Mouse (Mus musculus) spleen, postnatal 4 days (tissue): ENCODE results near the gene Mus81.

ENCODE experiments used
- DNase-seq, 2 experiments: peaks; one replicate each; pipeline ENCODE4 v3.0.0; 2022; ENCODE audit warnings: low spot score in 2 of 2

The Mus81 gene

GRCm38 (mm10) chr19:5487768-5488550, at the start of gene Mus81:
TSS of gene Mus81 (minus strand) at chr19:5488402.
- DNase-seq: peak; percentile 96 to 99

DNA sequence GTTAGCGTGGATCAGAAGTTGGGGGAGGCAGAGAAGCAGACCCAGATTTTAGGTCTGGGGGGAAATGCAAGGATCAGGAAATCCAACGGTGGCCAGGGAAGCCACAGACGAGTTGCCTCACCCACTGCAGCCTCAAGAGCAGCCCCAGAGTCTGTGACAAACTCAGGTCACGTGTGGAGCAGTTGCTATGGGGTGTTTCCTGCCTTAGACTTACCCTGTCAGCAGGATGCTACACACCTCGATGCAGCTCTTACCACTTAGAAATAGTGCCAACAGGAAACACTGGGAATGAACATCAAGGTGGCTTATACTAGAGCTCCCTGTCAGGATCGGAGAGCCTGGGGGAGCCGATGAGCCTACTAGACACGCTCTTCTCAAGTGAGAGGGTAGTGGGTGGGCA, 44.3 kb upstream of the Mus81 start:
- no peak for DNase-seq

DNA sequence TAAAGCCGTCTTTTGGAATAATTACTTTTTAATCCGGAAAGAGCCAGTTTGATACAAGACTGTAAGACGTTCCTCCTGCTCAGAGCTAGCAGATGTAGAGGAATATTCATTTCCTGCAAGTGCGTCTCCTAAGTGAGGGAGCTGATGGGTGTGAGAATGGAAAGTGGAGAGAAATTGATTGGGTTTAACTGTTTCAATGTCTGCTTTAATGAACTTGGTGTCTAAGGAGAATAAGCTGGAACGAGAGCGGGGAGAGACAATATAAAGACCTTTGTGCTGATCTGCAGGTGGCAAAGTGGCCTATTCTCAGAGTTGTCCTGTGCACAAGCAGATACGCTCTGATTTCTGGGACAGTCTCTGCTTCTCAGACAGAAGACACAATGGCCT, 41.9 kb upstream of the Mus81 start:
- no peak for DNase-seq

DNA sequence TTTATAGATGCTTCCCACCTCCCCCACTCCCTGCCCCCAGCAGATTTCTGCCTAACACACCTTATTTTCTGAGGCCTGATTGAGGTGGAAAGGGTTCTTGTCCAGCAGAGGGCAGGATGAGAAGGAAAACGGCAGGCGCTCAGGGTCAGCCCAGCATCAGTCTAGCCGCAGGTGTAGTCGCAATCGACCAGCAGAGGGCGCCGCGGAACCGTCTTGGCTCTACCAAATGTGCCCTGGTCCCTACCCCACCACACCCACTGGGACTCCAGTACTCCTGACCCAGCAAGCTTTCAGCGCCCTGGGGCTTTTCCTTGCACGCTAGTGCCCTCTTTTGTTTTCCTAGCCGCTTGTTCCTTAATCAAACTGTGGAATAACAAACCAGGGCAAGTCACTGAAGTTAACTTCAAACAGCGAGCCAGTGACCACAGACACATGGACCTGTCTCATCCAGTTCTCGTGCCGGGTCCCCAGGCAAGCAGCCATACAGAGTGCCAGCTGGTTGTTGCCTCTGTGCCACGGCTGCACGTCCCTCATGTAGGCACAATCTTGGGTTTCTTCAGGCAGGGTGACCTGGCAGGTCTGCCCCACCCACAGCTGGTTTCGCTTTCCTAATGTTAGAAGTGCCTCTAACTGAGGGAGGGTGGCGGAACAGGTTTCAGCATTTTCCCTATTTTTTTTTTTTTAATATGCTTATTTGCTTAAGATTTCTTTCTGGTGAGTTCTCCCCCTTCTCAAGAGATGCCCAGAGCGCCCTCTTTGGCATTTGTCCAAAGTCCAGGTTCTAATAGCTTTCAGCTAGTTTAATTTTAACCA, 41.3 kb upstream of the Mus81 start:
- peak; percentile 94 to 99 for DNase-seq

GRCm38 (mm10) chr19:5525204-5525603, 37.0 kb upstream of the Mus81 start:
- no peak for DNase-seq

DNA sequence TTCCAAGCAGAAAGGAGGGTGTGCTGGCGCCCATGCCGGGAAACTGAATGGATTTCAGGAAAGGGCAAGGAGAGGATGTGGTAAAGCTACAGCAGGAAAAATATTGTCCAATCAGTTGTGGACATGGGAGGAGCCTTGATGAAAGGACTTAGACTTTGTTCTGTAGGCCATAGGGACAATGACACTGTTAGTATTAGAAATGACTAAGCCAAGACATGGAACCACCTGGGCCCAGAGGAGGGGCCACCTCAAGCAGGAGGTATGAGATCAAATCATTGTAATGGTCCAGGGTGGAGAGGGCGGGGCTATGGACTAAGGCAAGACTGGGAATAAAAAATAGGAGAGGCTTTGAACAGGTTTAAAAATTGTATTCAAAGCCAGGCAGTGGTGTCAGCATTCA, 30.5 kb upstream of the Mus81 start:
- DNase-seq: no peak

DNA sequence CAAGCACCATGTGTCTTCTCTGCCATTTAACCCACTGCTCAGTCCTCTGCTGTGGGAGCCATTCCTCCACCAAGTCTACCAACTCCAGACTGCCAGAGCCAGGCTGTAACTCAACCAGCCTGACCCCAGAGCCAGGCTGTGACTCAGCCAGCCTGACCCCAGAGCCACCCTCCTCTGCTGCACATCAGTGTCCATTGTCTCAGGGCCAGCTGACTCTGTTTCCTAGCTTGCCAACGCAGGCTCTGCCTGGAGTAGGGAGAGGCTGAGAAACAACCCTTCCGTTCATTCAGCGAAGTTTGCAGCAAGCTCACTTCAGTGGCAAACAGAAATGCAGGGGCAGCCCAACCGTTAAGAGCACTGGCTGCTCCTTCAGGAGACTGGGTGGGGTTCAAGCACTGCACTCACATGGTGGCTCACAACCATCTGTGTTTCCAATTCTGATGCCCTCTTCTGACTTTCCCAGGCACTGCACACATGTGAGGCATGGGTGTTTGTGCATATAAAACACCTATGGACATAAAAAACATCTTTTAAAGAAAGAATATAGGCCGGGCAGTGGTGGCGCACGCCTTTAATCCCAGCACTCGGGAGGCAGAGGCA, 28.8 kb upstream of the Mus81 start:
- DNase-seq: no peak

DNA sequence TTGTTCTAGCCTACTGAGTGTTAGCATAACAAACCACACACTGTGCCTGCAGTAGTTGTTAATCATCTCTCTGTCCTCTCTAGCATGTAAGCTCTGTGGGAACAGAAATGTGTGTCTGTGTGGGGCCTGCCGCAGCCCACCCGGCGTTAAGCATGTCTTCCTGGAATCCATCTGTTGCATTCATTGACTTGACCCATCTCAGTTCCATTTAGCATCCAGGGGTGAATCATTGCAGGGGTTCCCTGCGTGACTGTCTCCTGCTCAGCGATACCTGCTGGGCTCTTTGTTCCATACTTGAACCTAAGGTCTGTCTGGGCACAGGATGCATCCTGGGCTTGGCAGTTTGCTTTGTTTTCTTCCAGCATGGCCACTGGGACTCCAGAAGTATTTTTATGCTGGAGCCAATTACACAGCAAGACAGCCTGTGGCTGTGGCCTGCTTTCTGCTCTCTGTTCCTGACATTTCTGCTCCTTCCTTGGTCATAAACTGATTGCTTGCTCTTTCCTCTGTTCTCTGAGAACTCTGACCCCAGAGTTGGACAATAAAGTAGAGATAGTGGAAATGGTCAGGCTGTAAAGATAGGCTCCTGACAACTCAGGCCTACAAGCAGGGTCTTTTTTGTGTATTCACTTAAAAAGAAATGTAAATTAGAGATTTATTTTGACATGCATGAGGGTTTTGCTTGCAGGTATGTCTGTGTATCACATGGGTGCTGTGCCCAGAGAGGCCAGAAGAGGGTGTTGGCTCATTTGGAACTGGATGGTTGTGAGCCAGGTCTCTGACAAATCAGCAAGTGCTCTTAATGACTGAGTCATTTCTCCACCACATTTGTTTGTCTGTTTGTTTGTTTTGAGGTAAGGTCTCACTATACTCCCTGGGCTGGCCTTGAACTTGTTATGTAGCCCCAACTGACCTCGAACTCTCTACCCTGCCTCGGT, 27.9 kb upstream of the Mus81 start:
- DNase-seq: no peak

GRCm38 (mm10) chr19:5513005-5513349, 24.8 kb upstream of the Mus81 start:
- DNase-seq: no peak

- DNase-seq: peak in 1 of 2 experiments; percentile 25
Measured at GRCm38 (mm10) chr19:5512091-5513004, 24.1 kb upstream of the Mus81 start.

DNA sequence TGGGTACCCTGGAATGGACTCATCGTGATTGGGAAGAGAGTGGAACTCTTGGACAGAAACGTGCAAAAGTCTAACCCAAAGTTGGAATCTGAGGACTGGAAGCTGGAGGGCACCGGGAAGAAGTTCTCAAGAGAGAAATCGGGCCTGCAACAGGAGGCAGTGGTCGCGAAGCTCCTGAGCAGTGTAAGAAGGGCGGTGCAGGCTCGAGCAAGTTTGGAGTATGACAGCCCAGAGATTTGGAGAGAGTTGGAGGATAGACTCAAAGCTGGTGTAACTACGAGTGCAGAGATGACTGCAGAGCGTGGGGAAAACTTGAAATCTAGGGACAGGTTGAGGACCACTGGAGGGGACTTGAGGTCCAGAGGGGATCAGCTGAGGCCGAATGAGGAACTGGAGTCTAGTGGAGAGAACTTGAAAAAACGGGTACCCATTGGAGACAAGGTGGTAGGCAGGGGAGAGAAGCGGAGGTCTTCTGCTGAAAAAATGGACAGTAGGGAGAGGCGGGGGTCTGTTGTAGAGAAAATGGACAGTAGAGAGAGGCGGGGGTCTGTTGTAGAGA, 23.0 kb upstream of the Mus81 start:
- peak in 1 of 2 experiments; percentile 24 for DNase-seq

DNA sequence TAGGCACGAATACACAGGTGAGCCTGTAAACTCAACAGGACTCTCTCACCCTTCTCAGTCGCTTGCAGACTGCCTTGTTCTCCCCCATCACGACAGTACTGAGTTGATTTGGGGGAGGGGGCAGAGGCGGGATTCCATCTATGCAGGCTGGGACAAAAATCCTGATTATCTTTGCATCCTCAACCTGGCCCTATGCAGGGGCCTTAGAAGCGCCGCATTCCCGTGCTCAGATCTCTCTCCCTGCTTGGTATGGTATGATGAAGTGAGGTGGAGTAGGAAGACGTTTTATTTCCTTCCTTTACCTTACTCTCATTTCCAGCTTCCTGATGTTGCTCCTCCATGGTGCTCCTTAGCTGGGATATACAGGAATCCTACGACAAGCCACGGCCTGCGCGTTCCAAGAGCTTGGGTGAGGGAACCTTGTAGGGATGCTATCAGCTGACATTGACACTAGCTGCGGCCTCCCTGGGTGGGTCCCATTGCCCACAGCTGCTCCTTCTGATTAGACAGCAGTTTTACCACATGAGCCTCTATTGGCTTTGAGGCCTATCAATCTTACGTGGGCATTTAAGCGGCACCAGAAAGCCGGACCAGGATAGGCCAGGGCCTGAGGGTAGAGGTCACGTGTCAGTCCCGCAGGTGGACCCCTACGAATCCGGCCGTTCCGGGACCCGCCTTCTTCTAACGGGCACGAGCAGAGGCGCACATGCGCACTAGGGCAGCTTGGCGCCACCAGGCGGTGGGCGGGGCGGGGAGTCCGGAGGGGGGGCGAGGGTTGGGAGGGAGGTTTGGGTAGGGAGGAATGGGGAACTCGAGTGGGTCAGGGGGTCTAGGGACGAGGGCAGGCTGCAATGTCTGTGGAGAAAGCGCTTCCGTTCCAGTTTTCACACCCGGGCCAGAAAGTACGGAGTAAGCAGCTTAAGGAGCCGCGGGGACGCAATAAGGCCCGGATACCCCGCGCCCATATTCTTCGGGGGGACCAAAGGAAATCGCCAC, 22.1 kb upstream of the Mus81 start, which contains the start of gene Snx32:
Gene Snx32, minus strand, starts transcription at position 508 of the 996 bp plus-strand sequence.
- peak; percentile 97 to 98 for DNase-seq

DNA sequence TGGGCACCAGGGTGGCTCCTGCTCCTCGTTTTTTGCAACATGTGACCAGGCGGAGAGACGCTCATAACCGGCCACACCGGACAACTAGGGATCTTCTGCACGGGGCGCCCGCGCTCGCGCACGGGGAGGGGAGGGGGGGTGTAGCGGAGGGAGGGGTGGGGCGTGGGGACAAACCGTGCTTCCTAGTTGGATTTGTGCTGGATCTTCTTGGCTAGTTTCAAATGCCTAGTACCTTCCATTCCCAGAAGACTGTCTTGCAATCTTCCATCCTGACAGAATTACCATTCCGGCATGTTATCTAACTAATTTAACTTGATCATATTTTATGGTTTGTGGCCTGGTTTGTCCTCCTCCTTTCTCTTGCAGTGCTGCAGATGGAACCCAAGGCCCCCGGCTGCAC, 15.5 kb upstream of the Mus81 start, which contains the start of gene 1700020D05Rik:
Gene 1700020D05Rik, minus strand, starts transcription at position 101 of the 400 bp plus-strand sequence.
- no peak for DNase-seq

DNA sequence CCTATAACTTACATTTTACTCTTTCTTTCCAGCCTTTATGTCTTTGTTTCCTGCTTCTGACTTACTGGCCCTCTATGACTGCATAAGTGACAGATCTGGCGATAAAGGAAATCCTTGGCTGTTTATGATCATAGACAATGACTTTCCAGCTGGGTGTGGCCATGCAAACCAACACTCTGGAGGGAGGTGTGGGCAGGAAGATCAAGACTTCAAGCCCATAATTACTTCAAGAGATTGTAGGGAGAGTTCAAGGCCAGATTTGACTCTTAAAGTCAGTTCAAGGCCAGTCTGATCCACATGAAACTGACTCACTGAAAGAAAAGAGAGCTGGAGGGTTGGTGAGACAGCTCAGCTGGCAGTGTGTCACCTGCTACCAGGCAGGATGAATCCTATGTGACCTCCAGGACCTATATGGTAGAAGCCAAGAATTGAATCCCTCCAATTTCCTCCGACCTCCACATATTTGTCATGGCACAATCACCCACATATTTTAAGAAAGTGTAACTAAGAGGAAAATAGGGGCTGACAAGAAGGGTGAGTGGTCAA, 12.2 kb upstream of the Mus81 start:
- DNase-seq: no peak

- DNase-seq: peak in 1 of 2 experiments; percentile 63
Measured at GRCm38 (mm10) chr19:5496052-5496370, 7.8 kb upstream of the Mus81 start.

DNA sequence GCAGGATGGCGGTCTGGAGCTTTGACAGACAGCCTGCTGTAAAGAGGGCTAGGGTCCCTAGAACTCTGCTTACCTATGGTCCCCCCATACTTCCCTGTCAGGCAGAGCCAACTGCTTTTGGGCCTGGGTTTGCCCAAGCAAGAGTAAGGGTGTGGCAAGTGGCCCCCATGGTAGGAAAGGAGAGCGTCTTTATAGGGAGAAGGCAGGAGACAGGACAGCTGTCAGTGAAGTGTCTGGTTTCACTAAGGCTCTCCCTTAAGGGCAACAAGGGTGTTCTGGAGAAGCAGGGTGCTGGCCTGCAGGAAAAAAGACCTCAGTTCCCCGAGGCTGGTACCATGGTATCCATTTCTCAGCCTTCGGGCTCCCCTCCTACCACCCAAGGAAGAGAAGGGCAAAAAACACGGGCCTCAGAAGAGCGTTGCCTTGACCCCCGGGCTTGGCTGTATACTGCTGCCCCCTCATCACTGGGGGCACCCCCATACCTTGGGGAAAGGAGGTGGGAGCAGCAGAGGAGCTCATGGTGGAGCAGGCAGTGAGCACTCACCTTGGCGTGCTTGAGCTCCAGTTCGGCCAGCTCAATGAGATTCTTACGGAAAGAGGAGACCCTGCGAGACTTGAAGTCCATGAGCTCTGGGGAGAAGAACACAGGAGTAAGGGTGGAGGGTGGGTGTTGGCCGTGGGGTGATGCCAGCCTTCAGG, 7.3 kb upstream of the Mus81 start:
- peak in 1 of 2 experiments; percentile 63 for DNase-seq

GRCm38 (mm10) chr19:5494314-5494713, 6.1 kb upstream of the Mus81 start:
- no peak for DNase-seq

DNA sequence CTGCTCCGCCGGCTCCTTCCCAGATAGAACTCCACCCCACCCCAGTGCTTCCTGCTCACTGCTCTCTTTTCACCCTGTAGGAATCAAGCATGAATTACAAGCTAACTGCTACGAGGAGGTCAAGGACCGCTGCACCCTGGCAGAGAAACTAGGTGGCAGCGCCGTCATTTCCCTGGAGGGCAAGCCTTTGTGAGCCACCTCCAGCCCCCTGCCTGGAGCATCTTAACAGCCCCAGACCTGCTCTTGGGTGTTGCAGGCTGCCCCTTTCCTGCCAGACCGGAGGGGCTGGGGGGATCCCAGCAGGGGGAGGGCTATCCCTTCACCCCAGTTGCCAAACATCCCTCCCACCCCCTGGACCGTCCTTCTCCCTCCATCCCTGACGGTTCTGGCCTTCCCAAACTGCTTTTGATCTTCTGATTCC, 5.1 kb upstream of the Mus81 start:
- DNase-seq: peak in 1 of 2 experiments; percentile 62
